Mouse (Mus musculus): ENCODE results near the gene Tmco4. TPM values are rescaled to one million over a fixed set of nuclear protein-coding genes. Genes with fewer than 3 reads are reported as not detected.
"Not testable (repeated sequence)": the region's sequence is repeated elsewhere in the genome, so short reads cannot be mapped to it uniquely, and the experiment has no call there.

Tmco4 gene
- total RNA-seq, 2 experiments from 2014 or later = 4.7 TPM

DNA sequence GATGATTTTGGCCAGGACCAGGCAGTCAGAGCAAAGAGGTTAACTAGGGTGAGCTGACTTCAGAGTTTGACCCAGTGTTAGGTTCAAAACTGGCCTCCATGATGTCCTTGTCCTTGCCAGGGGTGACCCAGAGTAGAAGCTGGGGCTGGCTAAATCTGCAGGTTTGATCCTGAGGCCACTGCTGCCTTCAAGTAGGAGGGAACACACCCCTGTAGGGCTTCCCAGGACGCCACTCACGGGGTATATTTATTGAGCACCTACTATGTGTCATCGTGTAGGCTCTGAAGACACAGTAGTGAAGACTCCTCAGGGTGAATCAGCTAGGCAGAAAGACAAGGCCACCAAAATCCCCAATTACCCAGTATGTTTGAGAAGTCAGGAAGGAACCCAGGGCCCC is 1.0 kb downstream of the Tmco4 start:
- no peak for DNase-seq

DNA sequence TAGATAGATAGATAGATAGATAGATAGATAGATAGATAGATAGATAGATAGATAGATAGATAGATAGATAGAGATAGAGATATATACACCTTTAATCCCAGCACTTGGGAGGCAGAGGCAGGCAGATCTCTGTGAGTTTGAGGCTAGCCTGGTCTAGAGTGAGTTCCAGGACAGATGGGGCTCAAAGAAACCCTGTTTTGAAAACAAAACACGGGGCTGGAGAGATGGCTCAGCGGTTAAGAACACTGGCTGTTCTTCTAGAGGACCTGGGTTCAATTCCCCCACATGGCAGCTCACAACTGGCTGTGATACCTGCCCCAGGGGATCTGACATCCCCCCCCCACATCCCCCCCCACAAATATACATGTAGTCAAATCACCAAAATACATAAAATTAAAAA is 1.9 kb downstream of the Tmco4 start:
- DNase-seq = not testable (repeated sequence)

DNA sequence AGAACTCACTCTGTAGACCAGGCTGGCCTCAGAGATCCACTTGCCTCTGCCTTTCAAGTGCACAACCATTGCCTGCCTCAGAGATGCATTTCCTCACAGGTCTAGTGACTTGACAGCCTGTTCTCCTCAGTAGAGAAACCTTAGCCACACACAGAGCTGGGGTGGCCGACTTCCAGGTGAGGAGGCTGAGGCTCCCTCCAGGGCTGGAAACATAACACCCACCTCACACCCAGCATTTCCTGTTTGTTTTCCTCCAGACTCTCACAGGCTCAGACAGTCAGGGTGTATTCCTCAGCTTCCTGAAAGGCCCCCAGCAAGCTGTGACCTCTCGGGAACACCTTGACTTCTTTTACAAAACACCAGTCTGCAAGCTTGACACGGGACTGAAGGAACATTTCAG is 2.5 kb downstream of the Tmco4 start:
- DNase-seq = peak; percentile 39

DNA sequence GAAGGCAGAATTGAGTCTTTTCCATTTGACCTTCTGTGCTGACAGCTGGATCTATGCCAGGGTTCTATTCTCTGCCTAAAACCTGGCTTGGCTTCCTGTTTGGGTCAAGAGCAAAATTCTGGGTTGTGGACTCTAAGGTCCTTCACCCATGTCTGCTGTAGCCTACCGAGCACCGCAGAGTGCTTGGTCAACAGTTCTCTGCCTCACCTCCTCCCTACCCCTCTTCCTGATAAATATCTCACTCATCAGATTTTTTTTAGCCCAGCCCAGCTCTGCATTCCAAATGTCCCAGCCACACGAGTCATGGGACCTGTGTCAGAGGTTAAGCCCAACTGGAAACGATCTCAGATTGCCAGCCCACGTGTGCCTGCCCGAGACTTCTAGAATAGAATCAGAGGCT is 3.4 kb downstream of the Tmco4 start:
- peak; percentile 28 for DNase-seq

DNA sequence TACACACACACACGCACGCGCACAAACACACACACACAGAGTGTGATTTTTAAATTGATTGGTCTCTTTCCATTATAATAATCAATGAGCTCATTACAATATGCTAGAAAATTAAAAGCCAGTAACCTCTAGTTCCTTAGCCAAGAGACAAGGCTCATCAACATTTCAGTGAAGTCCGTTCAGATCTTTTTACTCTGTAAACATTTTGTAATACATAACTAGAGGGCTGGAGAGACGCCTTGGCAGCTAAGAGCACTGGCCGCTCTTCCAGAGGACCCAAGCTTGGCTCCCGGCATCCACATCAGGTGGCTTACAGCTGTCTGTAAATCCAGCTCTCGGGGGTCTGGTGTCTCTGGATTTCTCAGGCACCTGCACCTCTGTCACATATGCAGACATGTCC is 7.3 kb downstream of the Tmco4 start:
- DNase-seq = no peak

DNA sequence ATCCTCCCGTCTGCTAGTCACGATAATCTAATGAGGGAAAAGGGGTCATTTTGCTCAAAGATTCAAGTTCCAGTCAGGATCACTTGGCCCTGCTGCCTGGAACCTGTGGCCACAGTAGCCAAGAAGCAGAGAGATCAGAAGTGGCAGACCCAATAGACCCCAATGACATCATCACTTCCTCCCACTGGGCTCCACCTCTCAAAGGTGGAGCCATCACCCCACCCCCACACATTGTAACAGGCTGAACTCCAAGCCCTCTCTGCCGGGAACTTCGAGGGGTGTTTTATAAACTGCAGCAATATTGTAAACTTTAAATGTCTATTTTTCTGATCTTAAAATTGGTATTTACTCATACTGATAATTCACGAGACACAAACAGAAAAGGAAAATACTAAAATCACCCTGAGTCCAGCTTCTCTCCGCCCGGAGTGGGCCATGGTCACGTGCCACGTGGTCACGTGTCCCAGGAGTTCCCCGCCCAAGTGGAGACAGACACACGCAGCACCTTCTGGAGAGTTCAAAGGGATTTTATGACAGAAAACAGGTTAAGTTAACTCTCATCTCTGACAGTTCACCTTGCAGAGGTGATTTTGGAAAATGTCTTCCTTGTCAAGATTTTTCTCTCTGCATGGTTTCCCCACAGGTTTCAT is 8.2 kb downstream of the Tmco4 start:
- no peak for DNase-seq

DNA sequence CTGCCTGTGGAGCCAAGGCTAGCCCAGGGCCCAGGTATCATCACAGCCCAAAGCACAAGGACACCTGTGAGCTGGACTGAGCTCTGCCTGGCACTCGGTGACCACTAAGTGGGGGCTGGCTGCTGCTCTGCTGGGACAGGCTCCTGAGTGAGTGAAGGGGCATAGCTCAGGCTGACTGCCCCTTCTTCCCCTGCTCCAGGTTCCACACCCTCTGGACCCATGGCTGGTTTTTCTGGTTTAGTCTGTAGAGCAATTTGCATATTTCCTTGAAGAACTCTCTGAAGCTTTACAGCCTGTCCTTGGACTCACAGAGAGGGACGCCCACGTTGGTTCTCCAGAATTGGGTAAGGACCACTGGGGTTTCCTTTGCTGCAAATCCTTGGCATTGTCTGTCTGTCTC is 10.7 kb downstream of the Tmco4 start:
- no peak for DNase-seq

DNA sequence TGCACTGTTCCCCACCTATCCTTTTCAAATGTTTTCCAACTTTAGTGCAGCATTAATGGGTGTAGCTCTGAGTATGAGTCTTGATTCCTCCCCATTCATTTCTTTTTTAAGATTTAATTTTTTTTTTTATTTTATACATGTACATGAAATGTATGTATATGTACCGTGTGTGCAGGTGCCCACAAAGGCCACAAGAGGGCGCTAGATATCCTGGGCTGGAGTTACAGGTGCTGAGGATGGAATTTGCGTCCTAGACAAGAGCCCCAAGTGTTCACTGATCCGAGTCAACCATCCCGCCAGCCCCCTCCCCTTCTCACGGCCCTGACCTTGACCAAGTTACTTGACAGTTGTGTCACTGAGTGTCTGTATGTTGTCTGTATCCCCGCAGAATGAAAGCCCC is 12.1 kb downstream of the Tmco4 start:
- no peak for DNase-seq

DNA sequence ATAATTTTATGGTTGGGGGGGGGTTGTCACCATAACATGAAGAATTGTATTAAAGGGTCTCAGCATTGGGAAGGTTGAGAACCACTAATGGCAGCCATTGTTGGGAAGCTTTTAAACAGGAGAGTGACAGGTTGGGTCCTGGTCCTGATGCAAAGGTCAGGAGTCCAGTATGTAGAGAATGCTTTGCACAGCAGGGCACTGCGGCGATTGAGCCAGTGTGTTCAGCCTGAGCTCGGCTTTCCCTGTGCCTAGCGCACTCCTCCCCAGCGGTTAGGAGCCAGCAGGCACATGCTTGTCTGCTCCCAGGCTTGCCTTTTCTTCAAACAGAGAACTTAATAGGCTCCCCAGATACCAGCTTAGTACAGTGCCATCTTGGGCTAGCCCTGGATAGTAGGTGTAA is 13.6 kb downstream of the Tmco4 start:
- DNase-seq = no peak

DNA sequence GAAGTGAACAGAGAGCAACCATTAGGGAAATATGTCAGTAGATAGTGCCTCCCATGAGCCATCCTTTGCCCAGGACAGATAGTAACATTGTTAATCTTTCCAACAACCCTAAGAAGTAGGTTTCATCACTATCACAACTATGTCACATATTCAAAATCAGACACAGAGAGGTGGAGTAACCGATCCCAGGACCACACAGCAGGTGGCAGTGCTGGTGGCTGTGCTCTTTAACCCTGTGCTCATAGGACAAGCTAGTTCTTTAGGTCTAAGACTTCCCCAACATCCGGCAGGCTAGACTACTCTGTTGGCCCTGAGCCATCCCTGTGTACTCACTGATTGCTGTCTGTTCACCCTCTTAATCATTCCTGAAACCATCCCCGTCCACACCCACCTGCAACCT is 21.7 kb downstream of the Tmco4 start:
- no peak for DNase-seq

DNA sequence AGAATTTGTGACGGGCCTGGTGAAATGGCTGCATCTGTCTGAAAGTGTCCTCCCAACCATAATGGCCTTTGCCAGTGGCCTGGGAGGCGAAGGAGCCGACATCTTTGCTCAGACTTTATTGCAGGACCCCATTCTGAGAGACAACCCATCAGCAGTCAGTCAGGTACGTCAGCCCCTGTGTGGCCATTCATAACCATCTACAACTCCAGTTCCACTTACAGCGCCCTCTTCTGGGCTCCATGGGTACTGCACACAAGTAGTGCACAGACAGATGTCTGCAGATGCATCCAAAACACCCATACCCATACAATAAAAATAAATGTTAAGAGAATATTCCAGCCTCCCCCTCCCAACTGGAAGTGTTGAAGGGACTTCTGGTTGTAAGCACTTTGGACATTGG is 23.7 kb downstream of the Tmco4 start:
- DNase-seq = no peak

DNA sequence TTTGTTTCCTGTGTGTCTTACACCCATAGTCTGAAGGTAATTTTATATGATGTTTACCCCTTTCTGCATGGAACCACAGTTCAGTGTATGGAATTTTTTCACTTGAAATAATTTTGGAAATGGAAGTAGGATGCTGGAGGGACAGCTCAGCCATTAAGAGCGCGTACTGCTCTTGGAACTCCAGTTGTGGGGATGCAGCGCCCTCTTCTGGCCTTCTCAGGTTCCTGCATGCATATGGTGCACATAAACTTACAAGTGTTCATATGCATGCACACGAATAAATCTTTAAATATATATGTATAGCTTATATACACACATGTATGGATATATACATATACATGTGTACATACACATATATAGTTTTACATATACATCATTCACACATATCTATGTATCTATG is 24.4 kb downstream of the Tmco4 start:
- no peak for DNase-seq

DNA sequence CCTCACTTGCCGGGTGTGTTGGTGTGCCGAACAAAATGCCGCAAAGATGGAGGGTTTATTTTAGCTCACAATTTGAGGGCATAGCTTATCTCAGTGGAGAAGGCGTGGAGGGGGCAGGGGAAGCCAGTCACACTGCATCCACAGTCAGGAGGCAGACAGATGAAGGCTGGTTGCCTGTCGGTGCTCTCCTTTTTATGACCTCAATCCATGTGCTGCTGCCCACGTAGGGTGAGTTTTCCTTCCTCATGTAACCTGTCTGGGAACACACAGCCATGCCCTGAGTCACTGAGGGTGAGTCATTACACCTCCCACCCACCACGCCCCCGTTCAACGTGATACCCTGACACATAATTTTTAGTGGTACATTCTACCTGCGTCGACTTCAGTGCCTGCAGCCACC is 25.9 kb downstream of the Tmco4 start:
- no peak for DNase-seq

DNA sequence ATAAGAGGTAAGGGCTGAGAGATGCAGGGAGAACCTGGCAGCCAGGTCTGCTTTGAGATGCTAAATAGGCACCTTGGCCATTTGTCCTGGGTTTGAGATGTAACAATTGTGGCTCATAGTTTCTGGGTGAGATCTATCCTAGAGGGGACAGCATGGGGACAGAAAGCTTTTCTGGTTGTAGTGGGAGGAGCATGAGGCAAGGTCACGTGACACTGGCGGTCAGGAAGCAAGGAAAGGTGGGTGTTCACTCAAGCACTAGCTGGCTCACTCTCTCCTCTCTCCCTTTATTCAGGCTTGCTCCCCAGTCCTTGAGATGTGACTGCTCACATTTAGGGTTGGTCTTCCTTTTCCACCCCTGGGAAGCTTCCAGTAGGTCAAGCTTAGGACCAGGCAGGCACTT is 28.3 kb downstream of the Tmco4 start:
- DNase-seq = no peak

DNA sequence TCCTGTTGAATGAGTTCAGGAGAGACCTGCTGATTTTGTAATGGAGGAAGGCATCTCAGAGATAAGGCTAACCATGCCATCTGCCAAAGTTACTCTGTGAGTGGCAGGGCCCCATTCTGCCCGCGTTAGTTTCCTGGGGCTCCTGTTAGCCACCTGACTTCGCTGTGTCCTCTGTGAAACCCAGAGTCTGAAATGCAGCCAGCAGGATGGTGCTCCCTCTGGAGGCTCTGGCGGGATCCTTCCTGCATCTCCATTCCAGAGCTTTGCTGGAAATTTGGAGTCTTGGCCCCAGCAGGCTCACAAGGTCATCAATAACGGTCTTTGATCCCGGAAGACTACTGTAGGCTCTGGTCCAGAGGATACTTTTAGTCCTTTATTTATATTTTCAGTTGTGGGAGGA is 28.7 kb downstream of the Tmco4 start:
- DNase-seq = no peak

DNA sequence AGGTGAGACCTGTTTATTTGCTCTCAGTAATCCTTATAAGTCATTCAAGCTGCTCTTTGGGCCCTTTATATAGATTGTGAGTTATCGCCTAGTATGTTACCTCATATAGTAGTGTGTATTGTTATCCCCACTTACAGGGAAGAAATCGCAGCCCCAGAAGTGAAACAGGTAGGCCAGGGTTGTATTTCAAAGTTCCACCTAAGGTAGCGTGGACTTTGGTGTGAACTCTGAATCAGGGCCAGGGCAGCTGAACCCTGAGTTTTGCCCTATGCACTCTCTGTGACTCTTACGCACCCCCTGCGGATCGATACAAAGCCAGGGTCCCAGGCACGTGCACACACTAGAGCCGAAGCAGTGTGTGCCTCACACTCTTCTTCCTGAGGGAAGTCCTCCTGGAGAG is 31.4 kb downstream of the Tmco4 start:
- no peak for DNase-seq

DNA sequence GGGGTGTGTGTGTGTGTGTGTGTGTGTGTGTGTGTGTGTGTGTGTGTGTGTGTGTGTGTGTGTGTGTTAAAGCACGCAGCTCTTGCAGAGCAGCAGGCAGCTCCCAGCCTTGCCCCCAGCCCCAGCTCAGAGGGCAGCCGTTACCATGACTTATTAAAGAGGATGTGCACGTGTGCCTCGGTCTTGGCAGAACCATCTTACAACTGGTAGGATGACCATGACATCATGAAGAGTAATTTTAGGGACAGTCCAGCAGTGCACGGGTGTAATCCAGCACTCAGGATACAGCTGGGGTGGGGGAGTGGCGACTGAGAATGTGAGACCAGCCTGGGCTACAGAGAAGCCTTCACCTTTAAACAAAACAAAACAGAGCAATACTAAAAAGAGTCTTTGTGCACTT is 32.5 kb downstream of the Tmco4 start:
- DNase-seq = no peak

DNA sequence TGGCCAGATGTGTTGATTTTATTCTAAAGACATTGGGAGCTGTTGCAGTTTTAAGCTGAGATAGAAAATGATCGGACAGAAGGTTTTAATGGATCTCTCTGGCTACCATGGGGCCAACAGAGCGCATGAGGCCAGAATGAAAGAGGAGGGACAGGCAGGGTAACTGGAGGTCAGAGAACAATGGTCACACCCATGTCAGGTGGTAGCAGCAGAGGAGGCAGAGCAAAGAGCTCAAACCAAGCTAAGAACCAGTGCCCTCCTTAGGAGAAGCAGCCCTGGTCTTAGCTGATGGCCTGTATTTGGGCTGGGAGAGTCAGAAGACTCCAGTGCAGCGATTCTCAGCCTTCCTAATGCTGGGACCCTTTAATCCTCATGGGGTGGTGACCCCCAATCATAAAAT is 34.7 kb downstream of the Tmco4 start:
- no peak for DNase-seq

DNA sequence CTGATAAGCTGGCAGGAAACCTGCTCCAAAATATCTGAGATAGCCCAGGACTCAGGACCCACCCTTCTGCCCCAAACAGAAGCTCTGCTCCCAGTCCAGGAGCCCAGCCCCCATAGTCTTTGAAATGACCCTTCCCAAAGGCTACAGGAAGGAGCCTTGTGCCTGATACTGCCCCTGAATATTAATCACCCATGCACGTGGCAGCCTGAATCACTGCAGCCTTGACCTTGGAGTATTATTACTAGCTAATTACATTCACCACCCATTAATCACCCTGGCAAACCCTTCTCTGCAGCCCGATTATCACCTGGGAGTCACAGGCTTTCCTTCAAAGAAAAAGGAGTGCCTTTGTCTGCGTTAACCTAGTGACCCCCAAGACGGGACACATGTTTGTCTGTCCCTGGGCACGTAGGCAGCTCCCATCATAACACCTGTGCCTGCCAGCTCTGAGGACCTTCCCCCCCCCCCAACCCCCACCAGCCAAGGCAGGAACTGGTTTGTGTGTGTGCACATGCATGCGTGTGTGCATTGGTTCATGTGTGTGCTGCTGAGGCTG is 35.4 kb downstream of the Tmco4 start:
- no peak for DNase-seq

DNA sequence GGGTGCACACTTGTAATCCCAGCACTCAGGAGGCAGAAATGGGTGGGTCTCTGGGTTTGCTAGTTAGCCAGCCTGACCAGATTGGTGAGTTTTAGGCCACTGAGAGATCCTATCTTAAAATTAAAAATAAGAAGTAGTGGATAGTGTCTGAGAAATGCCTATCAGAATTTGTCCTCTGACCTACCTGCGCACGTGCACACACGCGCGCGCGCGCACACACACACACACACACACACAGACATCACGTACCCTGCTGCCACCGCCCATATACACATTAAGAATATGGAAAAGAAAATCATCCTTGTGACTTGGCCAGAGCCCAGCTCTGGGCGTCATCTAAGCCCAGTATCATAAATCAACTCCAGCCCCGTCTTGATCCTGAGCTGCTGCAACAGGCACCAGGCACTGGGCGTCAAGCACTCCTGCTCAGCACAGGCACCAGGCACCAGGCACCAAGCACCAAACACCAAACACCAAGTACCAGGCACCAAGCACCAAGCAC is 38.6 kb downstream of the Tmco4 start:
- DNase-seq = no peak

DNA sequence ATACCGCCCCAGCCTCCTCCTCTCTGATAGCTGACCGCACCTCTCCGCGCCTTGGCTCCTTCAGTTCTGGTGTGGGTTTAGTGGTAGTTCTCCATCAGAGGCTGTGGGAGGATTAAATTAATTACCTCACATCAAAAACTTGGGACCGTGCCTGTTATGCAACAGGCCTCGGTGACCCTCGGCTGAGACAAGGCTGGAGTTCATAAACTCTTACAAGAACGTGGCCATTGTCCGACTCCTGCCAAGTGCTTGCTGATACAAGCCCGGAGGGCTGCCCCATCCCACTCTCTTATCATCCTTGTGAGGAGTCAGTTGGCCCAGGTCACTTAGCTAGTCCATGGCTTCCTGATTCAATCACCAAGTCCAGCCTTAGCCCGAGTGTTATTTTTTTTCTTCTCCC is 40.6 kb downstream of the Tmco4 start:
- no peak for DNase-seq

DNA sequence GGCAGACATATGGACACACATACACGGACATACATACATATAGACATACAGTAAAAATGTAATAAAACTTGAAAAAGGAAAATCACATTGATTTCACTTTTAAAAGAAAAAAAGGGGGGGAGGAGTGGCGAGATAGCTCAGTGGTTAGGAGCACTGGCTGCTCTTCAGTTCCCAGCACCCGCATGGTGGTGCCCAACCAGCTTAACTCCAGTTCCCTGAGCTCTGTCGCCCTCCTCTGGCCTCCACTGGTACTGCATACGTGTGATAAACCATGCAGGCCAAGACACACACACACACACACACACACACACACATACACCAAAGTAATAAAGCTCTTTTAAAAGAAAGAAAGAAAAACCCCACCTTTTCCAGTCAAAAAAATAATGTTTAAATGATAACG is 42.1 kb downstream of the Tmco4 start:
- no peak for DNase-seq

DNA sequence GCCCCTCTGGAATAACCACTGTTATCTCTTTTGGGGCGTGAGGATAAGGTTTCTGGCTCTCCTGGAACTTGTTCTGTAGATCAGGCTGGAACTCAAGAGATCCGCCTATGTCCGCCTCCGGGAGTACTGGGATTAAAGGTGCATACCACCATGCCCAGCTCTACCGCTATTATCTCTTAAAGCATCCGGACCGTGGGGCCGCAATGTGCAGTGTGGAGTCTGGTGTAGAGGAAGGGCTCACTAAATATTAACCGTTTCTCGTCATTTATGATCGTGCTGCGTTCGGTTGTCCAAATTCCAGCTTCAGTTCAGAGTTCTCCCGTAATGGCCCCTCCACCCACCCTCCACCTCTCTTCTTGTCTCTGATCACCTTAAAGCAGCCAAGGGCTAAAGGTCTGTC is 45.7 kb downstream of the Tmco4 start:
- no peak for DNase-seq

DNA sequence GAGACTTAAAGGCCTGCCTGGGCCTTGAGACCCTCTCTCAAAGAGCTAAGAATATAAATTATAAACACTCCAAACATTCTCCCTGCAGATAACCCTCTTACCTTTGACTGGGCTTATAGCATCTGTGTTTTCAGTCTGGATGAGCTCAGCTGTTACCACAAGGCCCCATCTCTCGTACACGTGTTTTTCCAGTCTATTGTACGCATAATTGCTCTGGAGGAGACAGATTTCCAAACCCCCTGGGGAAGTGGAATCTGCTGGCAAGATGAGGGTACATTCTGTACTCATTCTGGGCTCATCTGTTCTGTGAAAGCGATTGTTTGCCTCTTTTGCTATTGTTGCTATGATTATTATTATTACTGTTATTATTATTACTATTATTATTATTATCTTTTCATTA is 46.3 kb downstream of the Tmco4 start:
- DNase-seq = no peak

DNA sequence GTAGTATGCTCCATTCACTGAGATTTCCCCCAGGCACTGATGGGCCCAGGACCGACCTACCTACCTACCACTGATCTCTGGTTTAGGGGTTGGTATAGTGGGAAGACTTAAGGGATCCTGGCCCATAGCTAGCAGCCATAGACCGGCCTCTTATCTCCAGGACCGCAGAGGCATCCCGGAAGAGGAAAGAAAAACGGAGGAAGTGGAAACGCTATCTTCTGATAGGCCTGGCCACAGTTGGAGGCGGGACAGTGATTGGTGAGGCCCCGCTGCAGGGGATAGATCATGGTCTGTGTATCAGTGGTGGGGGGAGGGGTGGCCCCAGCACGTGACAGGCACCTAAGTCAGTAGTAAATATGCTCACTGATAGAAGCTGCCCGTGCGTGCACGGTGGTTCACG is 46.7 kb downstream of the Tmco4 start:
- DNase-seq = no peak
